Mouse (Mus musculus) CH12.LX (cell line): Measurements from ENCODE around the gene Zfp618. TPM values are rescaled to one million over a fixed set of nuclear protein-coding genes. Genes with fewer than 3 reads are reported as not detected.

Source experiments
- DNase-seq: peaks from one replicate; pipeline ENCODE4 v3.0.0-alpha.2; 2013; ENCODE audit errors: extremely low read depth
- H3K27ac ChIP-seq: 2 replicates; pipeline ENCODE4 v1.5.1; 2012; ENCODE audit warnings: low read depth, mild to moderate bottlenecking, control low read depth, moderate library complexity; ENCODE audit not compliant: insufficient read depth
- H3K27me3 ChIP-seq: replicated peaks from 2 replicates; pipeline ENCODE3; 2012; ENCODE audit warnings: inconsistent platforms
- H3K36me3 ChIP-seq, 2 experiments: replicated peaks in 1 of 2; 2 replicates each; pipeline versions ENCODE3 to v1.6.1; 2012; ENCODE audit warnings: inconsistent platforms in 1 of 2, low read length in 1 of 2, mild to moderate bottlenecking in 1 of 2, mixed read lengths in 1 of 2, moderate library complexity in 1 of 2; ENCODE audit not compliant: control insufficient read depth in 1 of 2, insufficient read depth in 1 of 2
- H3K4me1 ChIP-seq, 2 experiments: 2 replicates each; pipeline ENCODE4 v1.6.1; 2012; ENCODE audit warnings: inconsistent platforms in 1 of 2, moderate library complexity in 1 of 2; ENCODE audit not compliant: insufficient read depth in 2 of 2, control insufficient read depth in 1 of 2
- H3K4me2 ChIP-seq: 2 replicates; pipeline ENCODE4 v1.6.1; 2012; ENCODE audit warnings: low read depth, mild to moderate bottlenecking, control low read depth; ENCODE audit not compliant: poor library complexity, insufficient read depth, severe bottlenecking
- H3K4me3 ChIP-seq, 3 experiments: fragments of 150-350 bp in 1 of 3; sonication (generic) in 1 of 3; replicated peaks in 1 of 3; 2 replicates each; pipeline versions ENCODE3 to v1.5.1; 2011 to 2012; ENCODE audit warnings: low read depth in 2 of 3, low read length in 2 of 3, mild to moderate bottlenecking in 2 of 3, moderate library complexity in 2 of 3, control low read depth in 1 of 3, improper control_type of control experiment in 1 of 3, inconsistent platforms in 1 of 3, mixed read lengths in 1 of 3; ENCODE audit not compliant: poor library complexity in 1 of 3
- H3K79me2 ChIP-seq: replicated peaks from 2 replicates; pipeline ENCODE4 v1.6.1; 2012; ENCODE audit warnings: mild to moderate bottlenecking, moderate library complexity; ENCODE audit not compliant: control insufficient read depth, poor library complexity, insufficient read depth, severe bottlenecking; ENCODE audit errors: extremely low read depth
- H3K9ac ChIP-seq: 2 replicates; pipeline ENCODE4 v1.6.1; 2012; ENCODE audit warnings: low read depth, mild to moderate bottlenecking, control low read depth, moderate library complexity; ENCODE audit not compliant: insufficient read depth
- H3K9me3 ChIP-seq: replicated peaks from 2 replicates; pipeline ENCODE3; 2012; ENCODE audit warnings: low read length, inconsistent platforms, mixed read lengths
- BHLHE40 ChIP-seq: IDR thresholded peaks from 2 replicates; pipeline ENCODE4 v1.6.1; 2011; ENCODE audit warnings: mild to moderate bottlenecking, low read depth, low read length, improper control_type of control experiment
- CHD1 ChIP-seq: IDR thresholded peaks from 2 replicates; pipeline ENCODE4 v1.6.1; 2012; ENCODE audit warnings: low read depth, low read length, improper control_type of control experiment, inconsistent platforms
- CHD2 ChIP-seq: IDR thresholded peaks from 2 replicates; pipeline ENCODE4 v1.6.1; 2011; ENCODE audit warnings: low read length, improper control_type of control experiment
- CTCF ChIP-seq, 2 experiments: IDR thresholded peaks in 1 of 2; conservative IDR thresholded peaks in 1 of 2; 2 replicates each; pipeline ENCODE4 v1.5.1; 2011 to 2012; ENCODE audit warnings: low read depth in 2 of 2, low read length in 2 of 2, improper control_type of control experiment in 1 of 2, inconsistent platforms in 1 of 2, mild to moderate bottlenecking in 1 of 2, moderate library complexity in 1 of 2
- E2F4 ChIP-seq: IDR thresholded peaks from 2 replicates; pipeline ENCODE4 v1.6.1; 2011; ENCODE audit warnings: low read depth, low read length, improper control_type of control experiment; ENCODE audit not compliant: insufficient replicate concordance
- ELF1 ChIP-seq: IDR thresholded peaks from 2 replicates; pipeline ENCODE4 v1.6.1; 2014; ENCODE audit warnings: low read depth, mild to moderate bottlenecking, inconsistent platforms, low read length, improper control_type of control experiment
- EP300 ChIP-seq: IDR thresholded peaks from 2 replicates; pipeline ENCODE4 v1.6.1; 2011; ENCODE audit warnings: low read length, improper control_type of control experiment
- GABPA ChIP-seq: IDR thresholded peaks from 2 replicates; pipeline ENCODE4 v1.6.1; 2012; ENCODE audit warnings: low read depth, low read length, improper control_type of control experiment, inconsistent platforms; ENCODE audit not compliant: insufficient replicate concordance
- IRF4 ChIP-seq: IDR thresholded peaks from 2 replicates; pipeline ENCODE4 v1.6.1; 2014; ENCODE audit warnings: low read depth, mild to moderate bottlenecking, inconsistent platforms, low read length, improper control_type of control experiment
- JUN ChIP-seq: IDR thresholded peaks from 2 replicates; pipeline ENCODE4 v1.6.1; 2011; ENCODE audit warnings: low read depth, mild to moderate bottlenecking, low read length, improper control_type of control experiment, moderate library complexity; ENCODE audit not compliant: insufficient read depth
- JUND ChIP-seq: conservative IDR thresholded peaks from 2 replicates; pipeline ENCODE4 v1.6.1; 2011; ENCODE audit warnings: low read depth, low read length, improper control_type of control experiment
- KAT2A ChIP-seq: IDR thresholded peaks from 2 replicates; pipeline ENCODE4 v1.6.1; 2012; ENCODE audit warnings: low read length, improper control_type of control experiment, inconsistent platforms; ENCODE audit not compliant: insufficient replicate concordance
- MAFK ChIP-seq: IDR thresholded peaks from 2 replicates; pipeline ENCODE4 v1.6.1; 2011; ENCODE audit warnings: low read length, improper control_type of control experiment; ENCODE audit not compliant: insufficient replicate concordance
- MAX ChIP-seq: IDR thresholded peaks from 2 replicates; pipeline ENCODE4 v1.6.1; 2011; ENCODE audit warnings: low read length, improper control_type of control experiment
- MXI1 ChIP-seq: IDR thresholded peaks from 2 replicates; pipeline ENCODE4 v1.6.1; 2011; ENCODE audit warnings: mild to moderate bottlenecking, low read depth, low read length, improper control_type of control experiment
- MYC ChIP-seq: IDR thresholded peaks from 2 replicates; pipeline ENCODE4 v1.6.1; 2011; ENCODE audit warnings: low read depth, mild to moderate bottlenecking, improper control_type of control experiment, low read length
- NELFE ChIP-seq: IDR thresholded peaks from 2 replicates; pipeline ENCODE4 v1.6.1; 2011; ENCODE audit warnings: low read depth, low read length, improper control_type of control experiment
- PAX5 ChIP-seq: IDR thresholded peaks from 2 replicates; pipeline ENCODE4 v1.6.1; 2012; ENCODE audit warnings: low read length, inconsistent platforms, mixed read lengths
- POLR2A ChIP-seq: IDR thresholded peaks from 2 replicates; pipeline ENCODE4 v1.6.1; 2011; ENCODE audit warnings: low read depth, mild to moderate bottlenecking, improper control_type of control experiment, low read length
- POLR2AphosphoS2 ChIP-seq: IDR thresholded peaks from 2 replicates; pipeline ENCODE4 v1.6.1; 2011; ENCODE audit warnings: low read depth, low read length, improper control_type of control experiment
- RCOR1 ChIP-seq: conservative IDR thresholded peaks from 2 replicates; pipeline ENCODE4 v1.6.1; 2012; ENCODE audit warnings: low read depth, mild to moderate bottlenecking, inconsistent platforms, low read length, improper control_type of control experiment
- TCF12 ChIP-seq: IDR thresholded peaks from 2 replicates; pipeline ENCODE4 v1.6.1; 2014; ENCODE audit warnings: low read depth, mild to moderate bottlenecking, inconsistent platforms, low read length, improper control_type of control experiment
- UBTF ChIP-seq: IDR thresholded peaks from 2 replicates; pipeline ENCODE4 v1.6.1; 2012; ENCODE audit warnings: low read depth, mild to moderate bottlenecking, inconsistent platforms, low read length, improper control_type of control experiment, moderate library complexity
- USF1 ChIP-seq: IDR thresholded peaks from 2 replicates; pipeline ENCODE4 v1.6.1; 2014; ENCODE audit warnings: low read depth, mild to moderate bottlenecking, inconsistent platforms, low read length, improper control_type of control experiment
- USF2 ChIP-seq: conservative IDR thresholded peaks from 2 replicates; pipeline ENCODE4 v1.6.1; 2011; ENCODE audit warnings: low read depth, low read length, improper control_type of control experiment
- ZC3H11A ChIP-seq: IDR thresholded peaks from 2 replicates; pipeline ENCODE4 v1.6.1; 2012; ENCODE audit warnings: low read depth, mild to moderate bottlenecking, inconsistent platforms, low read length, improper control_type of control experiment
- ZKSCAN1 ChIP-seq: IDR thresholded peaks from 2 replicates; pipeline ENCODE4 v1.6.1; 2012; ENCODE audit warnings: low read depth, inconsistent platforms, low read length, improper control_type of control experiment, borderline replicate concordance
- ZMIZ1 ChIP-seq: IDR thresholded peaks from 2 replicates; pipeline ENCODE4 v1.6.1; 2012; ENCODE audit warnings: low read depth, mild to moderate bottlenecking, inconsistent platforms, low read length, improper control_type of control experiment
- dilution Hi-C: fragments of 300-500 bp; cut with MboI; formaldehyde crosslinking; loops from 2 replicates; pipeline ENCODE4 v1.14.3; 2020; ENCODE audit warnings: low sequenced_read_pairs; ENCODE audit not compliant: extremely low pct_unique_long_range_greater_than_20kb, extremely low pct_ligation_motif_present
- in situ Hi-C: fragments of 300-500 bp; cut with MboI; formaldehyde crosslinking; loops from 3 replicates; pipeline ENCODE4 v1.14.3; 2019; ENCODE audit warnings: low sequenced_read_pairs, low pct_ligation_motif_present, low pct_unique_long_range_greater_than_20kb, mixed read lengths
- polyA plus RNA-seq: library from polyadenylated mRNA; unstranded; fragments of >175 nt; gene quantifications from 2 replicates; pipeline ENCODE4 v1.2.1, GENCODE M21; 2012; ENCODE audit warnings: low read depth; ENCODE audit not compliant: insufficient read length
- total RNA-seq, 2 experiments: library from RNA; depleted of rRNA; stranded (reverse); fragments of 300-350 nt in 1 of 2; fragments of >200 nt in 1 of 2; gene quantifications; 2 replicates each; pipeline ENCODE4 v1.2.3; 2012 to 2014

The Zfp618 gene
- total and polyA plus RNA-seq, 3 experiments: not detected

DNA sequence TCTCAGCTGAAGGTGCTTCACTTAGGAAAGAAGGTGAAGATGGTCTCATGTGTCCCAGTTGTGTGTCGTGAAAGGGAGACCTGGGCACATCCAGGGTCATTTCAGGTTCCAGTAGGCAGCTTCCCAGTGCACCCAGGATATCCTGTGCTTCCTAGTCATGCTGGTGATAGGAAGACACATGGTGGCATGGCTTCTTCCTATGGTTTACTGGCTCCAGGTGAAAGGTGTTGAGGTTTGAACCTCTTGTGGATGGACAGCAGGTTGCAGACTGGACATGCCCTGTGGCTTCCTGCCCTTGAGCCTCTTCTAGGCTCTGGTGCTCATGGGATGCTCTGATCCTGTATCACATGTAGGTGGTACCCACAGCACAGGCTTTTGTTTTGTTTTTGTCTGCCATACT lies 37.0 kb downstream of the Zfp618 start:
- Histone ChIP-seq H3K79me2 (no peaks in the 10 kb centered on the region), H3K4me2 (no peak overlapping the region), H3K27me3 (peaks cover 47% of the 10 kb centered on the region), H3K4me3 (no peak overlapping the region), H3K9ac (no peak overlapping the region), H3K27ac (no peak overlapping the region), H3K9me3 (no peaks in the 10 kb centered on the region), H3K4me1 (peaks cover 0 to 8% of the 10 kb centered on the region in 2 experiments; a peak in 1 of 4 replicates), H3K36me3 (no peaks in the 10 kb centered on the region)
- DNase-seq: no peak
- dilution Hi-C loops (no loop called here), in situ Hi-C loops (no loop called here)
- TF ChIP-seq MXI1 (no peak), MAFK (no peak), GABPA (no peak), MAX (no peak), EP300 (no peak), POLR2A (no peak), IRF4 (no peak), CHD2 (no peak), KAT2A (no peak), BHLHE40 (no peak), UBTF (no peak), NELFE (no peak), CTCF (conservative IDR thresholded peaks at IDR 0.05 in 1 of 2, IDR thresholded peaks at IDR 0.05 in 1 of 2; ENCODE audit: low read depth in 2 of 2, low read length in 2 of 2) (no peak), TCF12 (no peak)

DNA sequence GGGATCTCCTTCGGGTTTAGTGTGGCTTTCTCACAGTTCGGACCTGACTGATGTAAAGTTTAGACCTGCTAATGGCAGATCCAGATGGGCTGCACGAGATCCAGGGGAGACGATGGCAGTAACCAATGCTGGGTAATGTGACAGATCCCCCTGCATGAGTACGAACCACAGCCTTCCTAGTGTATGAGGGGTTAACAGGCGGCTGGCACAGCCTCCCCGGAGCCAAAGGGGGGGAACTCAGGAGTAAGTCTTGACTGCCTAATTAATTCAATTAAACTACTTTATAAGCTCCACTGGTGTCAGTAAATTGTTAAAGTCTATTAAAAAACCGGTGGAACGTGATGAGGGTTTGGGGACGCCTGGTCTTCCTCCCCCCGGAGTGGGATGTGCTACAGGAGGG lies 39.1 kb downstream of the Zfp618 start:
- no peaks in the 10 kb centered on the region for H3K79me2 ChIP-seq
- H3K9me3 ChIP-seq: no peaks in the 10 kb centered on the region
- no peak overlapping the region for H3K27ac ChIP-seq
- TF ChIP-seq PAX5 (no peak), POLR2AphosphoS2 (no peak), POLR2A (no peak), MYC (no peak), BHLHE40 (no peak), CHD1 (no peak), ZC3H11A (no peak), ZMIZ1 (no peak), KAT2A (no peak), USF2 (no peak), ELF1 (no peak), JUN (no peak), JUND (no peak), UBTF (no peak), RCOR1 (no peak), TCF12 (no peak), E2F4 (no peak), IRF4 (no peak), ZKSCAN1 (no peak), USF1 (no peak)
- DNase-seq: no peak
- no peak overlapping the region for H3K4me3 ChIP-seq
- H3K36me3 ChIP-seq: no peaks in the 10 kb centered on the region
- no peak overlapping the region for H3K4me2 ChIP-seq
- peaks cover 41% of the 10 kb centered on the region for H3K27me3 ChIP-seq
- in situ Hi-C loops (no loop called here), dilution Hi-C loops (no loop called here)
- no peak overlapping the region for H3K9ac ChIP-seq
- H3K4me1 ChIP-seq: peaks cover 0 to 8% of the 10 kb centered on the region in 2 experiments; a peak in 1 of 4 replicates
